In the genomic region with DNA sequence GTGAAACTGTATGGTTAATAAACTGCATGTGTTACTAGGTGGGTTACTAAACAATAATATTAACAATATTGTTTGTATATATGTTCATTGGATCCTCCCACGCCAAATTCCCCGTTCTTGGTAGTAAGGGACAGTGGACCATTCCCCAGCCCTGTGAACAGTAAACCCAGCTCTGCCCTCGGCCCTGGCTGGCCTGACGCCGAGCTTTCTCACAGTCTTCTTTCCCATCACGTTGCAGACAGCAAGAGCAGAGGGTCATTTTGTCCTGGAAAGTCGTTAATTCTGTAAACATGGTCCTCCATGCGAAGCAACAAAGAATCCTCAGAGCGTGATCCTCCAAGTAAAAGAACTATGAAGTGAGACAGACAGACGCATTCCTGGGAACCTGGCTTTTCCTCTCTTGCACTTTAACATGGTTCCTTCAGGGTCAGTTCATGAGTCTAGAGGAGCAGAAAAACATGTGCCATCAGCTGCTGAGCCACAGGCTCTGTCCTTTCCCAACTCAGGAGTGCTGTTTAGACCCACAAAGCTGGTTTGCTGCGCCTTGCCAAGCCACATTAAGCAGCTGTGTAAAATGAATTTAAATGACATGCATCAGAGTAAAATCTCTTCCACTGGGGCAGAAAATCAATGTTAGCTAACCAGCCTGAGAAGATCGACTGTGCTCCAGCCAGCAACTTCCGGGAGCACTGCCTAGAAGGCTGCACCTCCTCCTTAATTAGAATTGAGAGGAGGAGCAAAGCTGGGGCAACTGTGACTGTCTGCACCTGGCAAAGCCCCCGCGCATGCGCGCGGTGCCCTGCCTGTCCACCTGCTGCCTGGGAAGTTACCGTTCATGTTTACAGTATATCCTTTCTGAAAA, we compare ENCODE assay signal across 8 mouse cellular contexts.
A peak's percentile ranks its signal among the peaks of the same experiment; 100 is the strongest.
DNase-seq lines count a peak whose midpoint lies in the region; ATAC-seq and TF ChIP-seq lines count a peak whose summit lies in the region.

No protein-coding gene starts in this region.

- H3K4me2 ChIP-seq in intestine, postnatal 0 days (replicated peaks; ENCODE audit: low read depth): peak overlapping the region; percentile 25
- H3K4me2 ChIP-seq in neural tube, embryonic 13.5 days: no peak overlapping the region
- H3K4me2 ChIP-seq in stomach, embryonic 14.5 days (replicated peaks; ENCODE audit: low read depth, low read length): 0 out of 2 replicates have a peak overlapping the region, but pooled peaks have one; percentile 14

- 53% methylated on average over 19 of the region's 19 CpGs for WGBS in intestine, postnatal 0 days
- WGBS in neural tube, embryonic 13.5 days: 57% methylated on average over 19 of the region's 19 CpGs
- WGBS in stomach, embryonic 14.5 days: 48% methylated on average over 19 of the region's 19 CpGs

- DNase-seq in adrenal gland, adult (ENCODE audit: inconsistent age in 2 of 2, low spot score in 1 of 2): peak; percentile 44 to 72
- DNase-seq in adrenal gland, postnatal 4 days (ENCODE audit: low spot score in 2 of 2): no peak
- DNase-seq in frontal cortex, postnatal 36 days (ENCODE audit: low spot score in 2 of 2): peak; percentile 79 to 83
- peak; percentile 73 to 78 for DNase-seq in left cerebral cortex, postnatal 14 days (ENCODE audit: low spot score in 2 of 2)

- H3K9me3 ChIP-seq in intestine, postnatal 0 days (ENCODE audit: control insufficient read depth): no peaks in the 10 kb centered on the region
- H3K9me3 ChIP-seq in neural tube, embryonic 13.5 days: no peaks in the 10 kb centered on the region
- no peaks in the 10 kb centered on the region for H3K9me3 ChIP-seq in stomach, embryonic 14.5 days (ENCODE audit: control insufficient read depth, low read depth, low read length)

- H3K4me3 ChIP-seq in brown adipose tissue, adult 24 weeks (ENCODE audit: insufficient read depth, low read depth, low read length): no peak overlapping the region
- H3K4me3 ChIP-seq in intestine, postnatal 0 days (ENCODE audit: low read depth, low read length): no peak overlapping the region
- no peak overlapping the region for H3K4me3 ChIP-seq in neural tube, embryonic 13.5 days
- H3K4me3 ChIP-seq in stomach, embryonic 14.5 days (ENCODE audit: low read depth, low read length): no peak overlapping the region

- intact Hi-C loops in left cerebral cortex, postnatal 14 days (cut with DNase I): no loop called here

- H3K4me1 ChIP-seq in brown adipose tissue, adult 24 weeks (ENCODE audit: control insufficient read depth, insufficient read depth, insufficient read length, low read length): peaks cover 20% of the 10 kb centered on the region
- no peaks in the 10 kb centered on the region for H3K4me1 ChIP-seq in intestine, postnatal 0 days (replicated peaks; ENCODE audit: control insufficient read depth, insufficient read depth, low read length)
- peaks cover 65% of the 10 kb centered on the region for H3K4me1 ChIP-seq in neural tube, embryonic 13.5 days (replicated peaks)
- peaks cover 20% of the 10 kb centered on the region for H3K4me1 ChIP-seq in stomach, embryonic 14.5 days (ENCODE audit: control insufficient read depth, insufficient read depth, low read length)

- H3K9ac ChIP-seq in intestine, postnatal 0 days (ENCODE audit: low read depth, low read length): no peak overlapping the region
- no peak overlapping the region for H3K9ac ChIP-seq in neural tube, embryonic 13.5 days
- H3K9ac ChIP-seq in stomach, embryonic 14.5 days (replicated peaks; ENCODE audit: low read depth, low read length): no peak overlapping the region

- peak overlapping the region; percentile 36 for H3K27ac ChIP-seq in brown adipose tissue, adult 24 weeks (replicated peaks; ENCODE audit: low read depth, low read length)
- H3K27ac ChIP-seq in intestine, postnatal 0 days (ENCODE audit: low read depth, low read length): peak overlapping the region; percentile 9
- peak overlapping the region; percentile 77 for H3K27ac ChIP-seq in neural tube, embryonic 13.5 days (replicated peaks)
- H3K27ac ChIP-seq in stomach, embryonic 14.5 days (ENCODE audit: low read length): peak overlapping the region; percentile 84

- ATAC-seq in intestine, postnatal 0 days: peak; percentile 70
- ATAC-seq in neural tube, embryonic 13.5 days (ENCODE audit: low read depth): peak; percentile 49; the same call in 1 of the 2 replicates
- ATAC-seq in stomach, embryonic 14.5 days (ENCODE audit: insufficient number of reproducible peaks, insufficient read depth, low FRiP score, low read depth): peak; percentile 87

- TF ChIP-seq CTCF in intestine, postnatal 0 days (IDR thresholded peaks at IDR 0.05; ENCODE audit: low read depth): no peak

- H3K27me3 ChIP-seq in intestine, postnatal 0 days (replicated peaks; ENCODE audit: control insufficient read depth, insufficient read depth, low read length): no peaks in the 10 kb centered on the region
- H3K27me3 ChIP-seq in neural tube, embryonic 13.5 days: no peaks in the 10 kb centered on the region
- no peaks in the 10 kb centered on the region for H3K27me3 ChIP-seq in stomach, embryonic 14.5 days (ENCODE audit: control insufficient read depth, insufficient read depth, low read length)

- peaks cover 17% of the 10 kb centered on the region for H3K36me3 ChIP-seq in intestine, postnatal 0 days (ENCODE audit: control insufficient read depth, insufficient read depth)
- H3K36me3 ChIP-seq in neural tube, embryonic 13.5 days: peaks cover 11% of the 10 kb centered on the region
- H3K36me3 ChIP-seq in stomach, embryonic 14.5 days (ENCODE audit: control insufficient read depth, insufficient read depth, low read length): peaks cover 14% of the 10 kb centered on the region

Comparison
In these comparisons a context has a peak if more than half of its experiments do, and no peak if none do; other contexts are left out.
1. DNase-seq: peak in adrenal gland, adult (2 of 2), frontal cortex, postnatal 36 days (2 of 2) and left cerebral cortex, postnatal 14 days (2 of 2); none in adrenal gland, postnatal 4 days (0 of 2).
2. H3K27ac ChIP-seq: peak in every context shown above with its lines; median percentile 84 in stomach, embryonic 14.5 days; 77 in neural tube, embryonic 13.5 days; 36 in brown adipose tissue, adult 24 weeks; 9 in intestine, postnatal 0 days.
3. Peak in every context shown above with its lines, with median percentiles within 50 percentile points of each other: ATAC-seq.